Mouse (Mus musculus) testis, adult 2 months (tissue): ENCODE measurements around the gene Oaf. TPM values are rescaled to one million over a fixed set of nuclear protein-coding genes. Genes with fewer than 3 reads are reported as not detected.

Experiments used
- H3K27ac ChIP-seq: fragments of 200-500 bp; 2 replicates; pipeline ENCODE4 v1.5.1; 2012; ENCODE audit warnings: low read depth, low read length; ENCODE audit not compliant: control insufficient read depth, insufficient read depth
- H3K27me3 ChIP-seq: fragments of 200-500 bp; 2 replicates; pipeline ENCODE4 v1.6.1; 2012; ENCODE audit warnings: mild to moderate bottlenecking, low read length, moderate library complexity; ENCODE audit not compliant: control insufficient read depth, insufficient read depth
- H3K36me3 ChIP-seq: fragments of 200-500 bp; 2 replicates; pipeline ENCODE4 v1.6.1; 2012; ENCODE audit warnings: mild to moderate bottlenecking, low read length; ENCODE audit not compliant: control insufficient read depth, insufficient read depth
- H3K4me1 ChIP-seq: fragments of 200-500 bp; 2 replicates; pipeline ENCODE4 v1.6.1; 2012; ENCODE audit warnings: low read length; ENCODE audit not compliant: control insufficient read depth, insufficient read depth
- H3K4me3 ChIP-seq: fragments of 200-500 bp; 2 replicates; pipeline ENCODE4 v1.5.1; 2012; ENCODE audit warnings: low read depth, mild to moderate bottlenecking, low read length, moderate library complexity, mixed read lengths; ENCODE audit not compliant: control insufficient read depth
- CTCF ChIP-seq: fragments of 200-500 bp; IDR thresholded peaks from 2 replicates; pipeline ENCODE4 v1.5.1; 2012; ENCODE audit warnings: low read depth, mild to moderate bottlenecking, inconsistent platforms, low read length, moderate library complexity; ENCODE audit not compliant: control insufficient read depth, insufficient read depth, insufficient replicate concordance
- POLR2A ChIP-seq: fragments of 200-500 bp; IDR thresholded peaks from 2 replicates; pipeline ENCODE4 v1.6.1; 2012; ENCODE audit warnings: low read depth, mild to moderate bottlenecking, inconsistent platforms, low read length, moderate library complexity; ENCODE audit not compliant: control insufficient read depth
- polyA plus RNA-seq: library from polyadenylated mRNA; depleted of rRNA; stranded (reverse); fragments of >200 nt; gene quantifications from 2 replicates; pipeline ENCODE4 v1.2.3, GENCODE M21; 2012

Gene Oaf
- polyA plus RNA-seq, 1 experiment, result 2.0 TPM

DNA sequence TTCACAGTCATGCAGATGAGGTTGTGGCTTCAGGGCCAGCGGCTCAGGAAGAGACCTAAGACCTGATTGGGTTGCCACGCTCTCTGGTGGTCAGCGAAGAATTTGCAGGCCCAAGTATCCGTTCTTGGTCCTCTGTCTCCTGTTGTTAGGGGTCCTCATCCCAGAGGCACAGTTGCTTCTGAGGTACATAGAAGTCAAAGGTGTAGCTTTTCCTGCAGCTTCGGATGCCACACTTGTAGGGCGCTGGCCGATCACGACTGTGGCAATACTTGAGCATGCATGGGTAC, 17.3 kb downstream of the Oaf start:
- H3K27ac ChIP-seq, result no peak overlapping the region
- no peaks in the 10 kb centered on the region for H3K27me3 ChIP-seq
- no peaks in the 10 kb centered on the region; the same call in 1 of the 2 replicates for H3K4me1 ChIP-seq
- no peak overlapping the region for H3K4me3 ChIP-seq
- TF ChIP-seq POLR2A (no peak), CTCF (no peak)
- H3K36me3 ChIP-seq, result no peaks in the 10 kb centered on the region

- no peak for TF ChIP-seq POLR2A
- peak; percentile 64; the same call in 1 of the 2 replicates for TF ChIP-seq CTCF
- H3K27me3 ChIP-seq, result no peaks in the 10 kb centered on the region
- H3K36me3 ChIP-seq, result no peaks in the 10 kb centered on the region
- no peak overlapping the region for H3K27ac ChIP-seq
- H3K4me1 ChIP-seq, result no peaks in the 10 kb centered on the region; the same call in 1 of the 2 replicates
- H3K4me3 ChIP-seq, result no peak overlapping the region
Observed at GRCm38 (mm10) chr9:43221643-43222428, 17.9 kb downstream of the Oaf start.

DNA sequence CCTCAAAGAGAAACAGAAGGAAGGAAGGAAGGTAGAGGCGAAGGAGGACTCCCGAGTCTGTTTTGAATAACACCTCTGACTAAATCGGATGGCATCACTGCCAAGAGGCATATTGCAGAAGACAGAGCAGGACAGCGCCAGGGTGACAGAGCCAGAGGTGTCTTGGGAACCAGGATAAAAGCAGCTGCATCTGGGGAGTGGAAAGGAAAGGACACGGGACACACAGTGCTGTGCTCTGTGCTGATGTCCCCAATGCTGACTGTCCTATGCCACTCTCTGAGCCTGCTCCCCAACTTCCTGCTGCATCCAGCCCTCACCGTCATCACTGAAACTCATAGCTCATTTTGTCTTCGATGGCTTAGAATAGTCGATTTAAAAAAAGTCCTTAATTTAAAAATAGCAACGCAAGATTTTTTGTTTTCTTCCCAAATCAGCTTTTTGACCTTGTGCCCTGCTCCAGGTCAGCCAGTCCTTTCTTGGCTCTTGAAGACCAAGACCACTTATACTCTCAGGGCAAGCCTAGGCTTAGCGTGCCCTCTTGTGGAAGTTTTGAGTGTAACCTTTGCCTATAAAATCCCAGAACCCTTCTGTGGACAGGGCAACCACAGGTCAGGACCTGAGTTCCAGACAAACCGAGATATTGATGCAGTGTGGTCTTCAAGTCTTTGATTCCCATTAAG, 28.8 kb downstream of the Oaf start:
- TF ChIP-seq CTCF (peak; percentile 6; the same call in 1 of the 2 replicates), POLR2A (no peak)
- Histone ChIP-seq H3K4me1 (no peaks in the 10 kb centered on the region; the same call in 1 of the 2 replicates), H3K4me3 (no peak overlapping the region), H3K27me3 (no peaks in the 10 kb centered on the region), H3K27ac (no peak overlapping the region), H3K36me3 (no peaks in the 10 kb centered on the region)

DNA sequence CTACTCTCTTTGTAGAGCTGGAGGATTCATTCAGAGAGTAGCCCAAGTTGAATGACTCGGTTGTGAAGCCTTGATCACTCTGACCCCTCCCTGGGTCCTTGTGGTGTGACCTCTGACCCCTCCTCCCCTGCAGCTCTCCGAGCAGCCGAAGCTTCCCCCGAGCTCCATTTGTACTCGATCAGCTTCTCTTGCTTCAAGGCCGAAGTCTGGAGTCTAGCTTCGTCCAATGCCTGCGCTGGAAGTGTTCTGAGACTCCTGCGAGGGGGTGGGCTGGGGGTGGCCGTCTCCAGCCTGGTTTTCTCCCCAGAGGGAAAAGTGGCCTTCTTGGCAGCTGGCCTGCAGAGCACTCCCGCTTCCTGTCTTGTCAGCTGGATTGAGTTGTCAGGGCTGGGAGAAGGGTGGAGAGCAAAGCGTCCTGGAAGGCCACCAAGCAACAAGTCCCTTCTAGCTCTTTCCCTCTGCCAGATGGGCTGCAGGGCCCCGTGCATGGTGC, 29.5 kb downstream of the Oaf start, which contains the start of gene Pou2f3:
TSS of gene Pou2f3 (minus strand) at position 180 of the 493 bp plus-strand sequence.
- Histone ChIP-seq H3K27ac (no peak within 1 kb of the TSS), H3K36me3 (no peaks in the 10 kb centered on the region), H3K4me3 (no peak within 1 kb of the TSS), H3K27me3 (no peaks in the 10 kb centered on the region), H3K4me1 (no peaks in the 10 kb centered on the region; the same call in 1 of the 2 replicates)
- TF ChIP-seq CTCF, result no peak
- TF ChIP-seq POLR2A, result no peak

DNA sequence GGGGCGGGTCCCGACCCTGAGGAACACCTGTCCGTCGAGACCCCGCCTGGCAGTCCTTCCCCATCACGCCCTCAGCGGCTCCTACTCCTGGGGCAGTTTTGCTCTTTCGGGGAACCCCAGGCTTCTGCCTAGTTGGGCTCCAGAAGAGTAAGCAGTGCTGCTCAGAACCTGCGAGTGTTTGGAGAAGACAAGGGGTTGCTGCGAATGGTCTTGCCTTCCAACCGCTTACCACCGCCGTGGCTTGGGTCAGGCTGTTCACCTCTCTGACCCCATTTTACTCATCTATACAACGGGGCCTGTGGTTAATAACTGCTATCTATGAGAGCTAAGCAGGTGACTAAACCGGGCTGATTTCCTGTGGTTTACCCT, 33.7 kb downstream of the Oaf start:
- TF ChIP-seq CTCF (no peak), POLR2A (no peak)
- H3K27me3 ChIP-seq, result no peaks in the 10 kb centered on the region
- no peaks in the 10 kb centered on the region for H3K36me3 ChIP-seq
- H3K4me1 ChIP-seq, result no peaks in the 10 kb centered on the region; the same call in 1 of the 2 replicates
- H3K27ac ChIP-seq, result no peak overlapping the region
- no peak overlapping the region for H3K4me3 ChIP-seq

DNA sequence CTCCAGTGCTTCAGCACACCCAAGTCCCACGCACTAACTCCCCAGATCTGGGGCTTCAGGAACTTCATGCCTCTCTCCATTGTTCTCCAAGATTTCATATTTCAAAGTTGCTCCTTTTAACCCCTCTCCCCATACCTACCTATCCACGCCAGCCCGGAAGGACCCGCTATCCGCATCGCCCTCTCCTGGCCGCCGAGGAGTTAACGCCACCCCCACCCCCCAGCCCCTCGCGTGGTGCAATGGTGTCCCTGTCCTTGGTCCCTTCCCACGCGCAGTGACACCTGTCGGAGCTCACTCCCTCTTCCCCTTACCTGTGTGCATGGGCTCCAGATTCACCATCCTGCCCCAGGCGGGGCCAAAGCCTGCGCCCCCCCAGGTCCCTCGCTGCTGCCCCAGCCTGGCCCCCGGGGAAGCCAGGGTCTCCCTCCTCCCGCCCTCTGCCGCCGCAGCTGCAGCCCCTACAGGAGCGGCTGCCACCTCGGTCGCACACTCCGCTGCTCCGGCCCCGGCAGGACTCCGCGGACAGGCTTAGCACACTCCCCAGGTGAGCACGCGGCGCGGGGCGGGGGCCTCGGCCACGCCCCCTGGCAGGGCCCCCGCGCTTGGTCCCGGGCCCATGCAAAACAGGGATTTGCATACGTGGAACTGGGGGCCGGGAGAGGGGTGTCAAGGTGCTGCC, 34.2 kb downstream of the Oaf start:
- Histone ChIP-seq H3K4me1 (no peaks in the 10 kb centered on the region; the same call in 1 of the 2 replicates), H3K36me3 (no peaks in the 10 kb centered on the region), H3K27ac (no peak overlapping the region), H3K4me3 (no peak overlapping the region; the same call in 1 of the 2 replicates), H3K27me3 (no peaks in the 10 kb centered on the region)
- TF ChIP-seq CTCF (no peak), POLR2A (no peak)

DNA sequence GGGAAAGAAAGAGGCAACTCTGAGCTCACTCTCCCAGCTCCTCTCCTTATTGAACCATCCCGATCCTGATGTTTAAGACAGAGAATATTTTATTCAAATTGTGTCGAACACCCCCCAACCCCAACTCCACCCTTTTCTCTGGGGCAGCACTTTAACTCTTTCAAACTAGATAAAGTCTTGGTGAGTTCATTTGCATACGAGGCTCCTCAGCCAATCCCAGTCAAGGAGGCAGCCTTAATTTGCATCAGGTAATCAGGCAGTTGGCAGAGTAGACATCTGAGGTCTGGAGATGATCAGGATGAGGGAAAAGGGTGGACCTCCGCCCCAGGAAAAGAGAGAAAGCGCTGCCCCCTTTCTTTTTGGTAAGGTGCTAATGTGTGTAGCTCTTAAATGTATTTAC, 39.5 kb downstream of the Oaf start:
- Histone ChIP-seq H3K36me3 (no peaks in the 10 kb centered on the region), H3K27me3 (no peaks in the 10 kb centered on the region), H3K4me3 (no peak overlapping the region), H3K4me1 (no peaks in the 10 kb centered on the region; the same call in 1 of the 2 replicates), H3K27ac (no peak overlapping the region)
- TF ChIP-seq POLR2A (no peak), CTCF (no peak)
